Mouse (Mus musculus): ENCODE results near the gene Rs1.

DNA sequence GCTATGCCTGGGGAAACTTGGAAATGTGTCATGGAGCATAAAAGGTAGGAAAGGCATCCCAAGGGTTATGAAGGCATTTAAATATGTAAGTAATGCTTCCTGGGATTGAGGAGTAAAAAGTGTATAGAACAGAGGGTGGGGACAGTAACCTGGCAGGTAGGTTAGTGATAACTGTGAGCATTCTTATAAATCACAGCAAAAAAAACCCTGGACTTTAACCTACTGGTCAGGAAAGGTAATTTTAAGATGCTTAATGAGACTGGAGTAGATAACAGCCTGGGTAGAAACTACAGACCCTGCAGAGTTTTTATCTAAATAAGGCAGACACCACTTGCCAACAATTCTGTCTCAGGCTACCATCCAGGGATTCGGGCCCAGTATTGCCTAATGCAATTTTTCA is 19.2 kb upstream of the Rs1 start:
- no peak for TF ChIP-seq CTCF (IDR thresholded peaks at IDR 0.05; ENCODE audit: low read depth, low read length)
- no peak for TF ChIP-seq POLR2A (IDR thresholded peaks at IDR 0.05; ENCODE audit: extremely low read depth, insufficient read depth, low read length)
